Mouse (Mus musculus): ENCODE data around the gene Ccnf. TPM values are rescaled to one million over a fixed set of nuclear protein-coding genes. Genes with fewer than 3 reads are reported as not detected.

Ccnf gene
- total RNA-seq (2023): 10 to 100 TPM; 15.7 to 16.9 TPM

GRCm38 (mm10) chr17:24251320-24252069 is at the start of gene Ccnf:
Gene Ccnf (minus strand): TSS chr17:24251484.

GRCm38 (mm10) chr17:24220435-24221411 is 30.6 kb downstream of the Ccnf start, which contains the start of gene Tedc2:
Gene Tedc2 (minus strand): TSS chr17:24220851.

GRCm38 (mm10) chr17:24209043-24209915 is 42.0 kb downstream of the Ccnf start, which contains the start of gene Ntn3:
Gene Ntn3 (minus strand): TSS chr17:24209531.

GRCm38 (mm10) chr17:24205284-24205888 is 45.9 kb downstream of the Ccnf start, which contains the start of gene Tbc1d24:
Gene Tbc1d24 (minus strand): TSS chr17:24205562.

Other genes starting within 250 kb of the Ccnf start
- not detected for gene Prss27, start 213.3 kb downstream of the Ccnf start, total RNA-seq (2023)
- 10 to 100 TPM; 16.8 to 19.2 TPM for gene Kctd5, start 178.0 kb downstream of the Ccnf start, total RNA-seq (2023)
- 10 to 100 TPM; 44.5 to 51.8 TPM for gene Pdpk1, start 100.6 kb downstream of the Ccnf start, total RNA-seq (2023)
- 10 to 100 TPM; 62.8 to 72.6 TPM for gene Amdhd2, start 87.7 kb downstream of the Ccnf start, total RNA-seq (2023)
- 100 to 1,000 TPM; 462 to 465 TPM for gene Atp6v0c, start 81.8 kb downstream of the Ccnf start, total RNA-seq (2023)
- 1 to 10 TPM; 5.5 to 6.0 TPM for gene Tbc1d24, start 45.9 kb downstream of the Ccnf start, total RNA-seq (2023)
- under 1 TPM; 0.43 to 0.50 TPM for gene Ntn3, start 42.0 kb downstream of the Ccnf start, total RNA-seq (2023)
- gene Tedc2, start 30.6 kb downstream of the Ccnf start, total RNA-seq (2023): 1 to 10 TPM; 4.1 to 6.2 TPM
- under 1 TPM; 0.26 to 0.27 TPM for gene Abca17, start 99.6 kb upstream of the Ccnf start, total RNA-seq (2023)
- 10 to 100 TPM; 75.4 to 76.2 TPM for gene Abca3, start 100.5 kb upstream of the Ccnf start, total RNA-seq (2023)
- 10 to 100 TPM; 82.6 to 84.4 TPM for gene Rnps1, start 163.1 kb upstream of the Ccnf start, total RNA-seq (2023)
- gene Eci1, start 175.2 kb upstream of the Ccnf start, total RNA-seq (2023): 10 to 100 TPM; 20.9 to 22.4 TPM
- 1 to 10 TPM; 2.4 to 3.3 TPM for gene Dnase1l2, start 191.6 kb upstream of the Ccnf start, total RNA-seq (2023)
- gene E4f1, start 218.8 kb upstream of the Ccnf start, total RNA-seq (2023): 10 to 100 TPM; 37.7 to 43.5 TPM
- 10 to 100 TPM; 14.8 to 18.7 TPM for gene Pgp, start 218.9 kb upstream of the Ccnf start, total RNA-seq (2023)
- gene Bricd5, start 222.4 kb upstream of the Ccnf start, total RNA-seq (2023): not detected
- gene Mlst8, start 227.6 kb upstream of the Ccnf start, total RNA-seq (2023): 10 to 100 TPM; 19.4 to 24.9 TPM
- not detected for gene Caskin1, start 237.1 kb upstream of the Ccnf start, total RNA-seq (2023)

All from monocyte, adult 59 days (primary cell).